Mouse (Mus musculus) megakaryocyte-erythroid progenitor cell, adult 5-6 weeks (primary cell): Measurements from ENCODE around the gene Rln3. TPM values are rescaled to one million over a fixed set of nuclear protein-coding genes. Genes with fewer than 3 reads are reported as not detected.

Experiments used
- ATAC-seq: replicated peaks from 2 replicates; pipeline ENCODE4 v1.8.0; 2016; ENCODE audit warnings: mild to moderate bottlenecking, inconsistent platforms; ENCODE audit not compliant: severe bottlenecking, poor library complexity, low FRiP score, low TSS enrichment
- total RNA-seq, 2 experiments: library from RNA; stranded (forward) in 1 of 2; stranded (reverse) in 1 of 2; fragments of 200-1000, 215-1000 nt in 1 of 2; fragments of >200 nt in 1 of 2; fragmentation: Nextera tagmentation in 1 of 2; gene quantifications; 2 replicates each; pipeline ENCODE4 v1.2.3; 2014 to 2017

Rln3 gene
- total RNA-seq (2014; fragmentation: Nextera tagmentation) (not detected in 2 replicates), total RNA-seq (2017) (not detected in 2 replicates)

GRCm38 (mm10) chr8:84044900-84045299 lies at the start of gene Rln3:
Rln3 (minus strand) TSS chr8:84045000.
- 0 out of 2 replicates have a peak, but pooled peaks have one; percentile 17 for ATAC-seq

- ATAC-seq: no peak
These were observed 45.8 kb upstream of the Rln3 start for GRCm38 (mm10) chr8:84090585-84090984.

GRCm38 (mm10) chr8:84089277-84089676 lies 44.5 kb upstream of the Rln3 start:
- ATAC-seq: no peak

DNA sequence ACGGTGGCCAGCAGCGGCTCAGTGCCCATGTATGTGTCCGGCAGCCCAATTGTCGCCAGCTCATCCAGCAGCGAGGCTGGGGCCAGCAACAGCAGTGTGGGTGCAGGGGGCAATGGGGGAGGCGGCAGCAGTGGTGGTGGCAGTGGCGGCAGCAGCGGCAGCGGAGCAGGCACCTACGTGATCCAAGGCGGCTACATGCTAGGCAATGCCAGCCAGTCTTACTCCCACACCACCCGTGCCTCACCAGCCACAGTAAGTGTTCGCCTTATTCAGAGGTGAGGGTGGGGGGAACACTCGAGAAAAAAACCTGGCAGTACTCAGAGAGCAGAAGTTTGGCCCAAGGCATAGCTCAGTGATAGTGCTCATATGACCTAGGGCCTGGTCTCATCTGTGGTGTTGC lies 43.0 kb upstream of the Rln3 start:
- ATAC-seq: no peak

DNA sequence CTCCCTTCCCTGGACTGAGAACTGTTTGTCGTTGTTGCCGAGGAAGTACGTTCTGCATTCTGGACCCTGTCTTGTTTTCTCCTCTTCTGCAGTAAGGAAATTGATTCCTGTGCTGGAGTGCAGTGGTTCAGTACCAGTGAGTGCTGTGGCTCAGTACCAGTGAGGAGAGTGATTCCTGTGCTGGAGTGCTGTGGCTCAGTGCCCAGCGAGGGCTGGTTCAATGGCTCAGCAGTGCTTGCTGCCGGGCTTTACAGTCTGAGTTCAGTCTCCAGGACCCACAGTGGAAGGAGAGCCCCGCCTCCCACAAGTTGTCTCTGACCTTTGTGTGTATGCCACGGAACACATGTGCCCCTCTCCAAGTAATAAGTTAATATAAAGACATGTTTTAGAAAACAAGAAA lies 42.4 kb upstream of the Rln3 start:
- ATAC-seq: no peak

GRCm38 (mm10) chr8:84084341-84085115 lies 39.7 kb upstream of the Rln3 start:
- ATAC-seq: no peak

- ATAC-seq: no peak
These were observed 39.0 kb upstream of the Rln3 start for GRCm38 (mm10) chr8:84083829-84084241.

GRCm38 (mm10) chr8:84079206-84079605 lies 34.4 kb upstream of the Rln3 start:
- no peak for ATAC-seq

DNA sequence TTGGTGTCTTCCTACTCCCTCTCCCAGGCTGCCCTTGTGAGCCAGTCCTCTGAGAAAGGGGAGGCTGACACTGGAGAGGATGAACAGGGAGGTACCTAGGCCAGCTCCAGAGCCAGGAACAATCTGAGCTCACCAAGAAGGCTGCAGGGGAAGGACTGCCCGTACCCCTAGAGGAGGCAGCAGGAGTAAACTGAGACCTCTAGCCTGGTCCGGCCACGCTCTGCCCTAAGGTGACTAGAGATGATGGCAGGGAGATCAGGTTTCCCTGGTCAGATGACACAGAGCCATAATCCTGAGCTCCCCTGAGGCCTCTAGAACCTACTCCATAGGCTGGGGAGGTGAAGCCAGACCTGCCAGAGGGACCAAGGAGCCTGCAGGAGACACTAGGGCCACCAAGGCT lies 32.0 kb upstream of the Rln3 start:
- ATAC-seq: no peak

GRCm38 (mm10) chr8:84076412-84076811 lies 31.6 kb upstream of the Rln3 start:
- 0 out of 2 replicates have a peak, but pooled peaks have one; percentile 56 for ATAC-seq

DNA sequence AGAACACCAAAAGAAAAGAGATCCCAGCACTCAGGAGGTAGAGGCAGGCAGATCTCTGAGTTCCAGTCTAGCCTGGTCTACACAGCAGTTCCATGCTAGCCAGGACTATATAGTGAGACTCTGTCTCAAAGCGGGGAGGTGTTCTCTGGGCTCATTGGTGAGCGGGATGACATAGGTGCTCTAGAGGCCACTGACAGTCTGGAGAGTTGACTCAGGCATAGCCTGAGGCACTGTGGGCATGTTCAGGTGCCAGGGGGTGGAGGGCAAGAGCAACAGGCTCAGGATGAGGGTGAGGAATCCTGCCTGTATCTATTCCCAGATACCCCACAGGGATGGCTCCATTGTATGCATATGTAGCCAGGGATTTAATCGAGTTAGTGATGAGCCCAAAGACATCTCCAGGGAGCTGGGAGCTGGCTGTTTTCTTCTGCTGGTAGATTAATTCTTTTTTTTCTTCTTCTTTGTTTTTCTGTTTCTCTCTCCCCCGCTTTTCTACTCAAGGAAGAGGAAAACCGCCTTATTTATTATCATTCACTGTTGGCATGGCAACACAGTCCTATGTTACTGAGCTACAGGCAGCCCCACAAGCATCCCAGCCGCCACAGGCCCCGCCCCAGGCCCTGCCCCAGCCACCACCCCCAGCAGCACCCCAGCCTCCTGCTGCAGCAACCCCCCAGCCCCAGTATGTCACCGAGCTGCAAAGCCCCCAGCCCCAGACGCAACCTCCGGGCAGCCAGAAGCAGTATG lies 28.6 kb upstream of the Rln3 start:
- no peak for ATAC-seq

DNA sequence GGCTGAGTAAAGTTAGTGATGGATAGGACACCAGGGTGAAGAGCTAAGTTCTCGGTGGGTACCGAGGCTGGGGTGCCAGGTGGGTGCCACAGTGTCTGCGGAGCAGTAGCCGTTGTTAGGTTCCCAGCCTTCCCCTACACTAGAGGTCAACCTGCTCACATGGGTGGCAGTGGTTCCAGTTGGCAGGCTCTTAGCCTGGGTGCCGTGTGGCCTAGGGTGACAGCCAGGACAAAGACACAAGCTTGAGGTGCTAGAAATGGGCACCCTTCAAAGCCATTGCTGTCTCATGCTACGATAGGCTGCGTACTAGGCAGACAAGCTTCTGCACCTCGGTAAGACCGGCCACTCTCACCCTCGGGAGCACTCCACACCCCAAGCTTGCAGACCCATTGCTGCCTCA lies 27.5 kb upstream of the Rln3 start:
- no peak for ATAC-seq

- ATAC-seq: no peak
These were observed 27.1 kb upstream of the Rln3 start for GRCm38 (mm10) chr8:84071921-84072320.

GRCm38 (mm10) chr8:84070667-84071066 lies 25.9 kb upstream of the Rln3 start:
- no peak for ATAC-seq

DNA sequence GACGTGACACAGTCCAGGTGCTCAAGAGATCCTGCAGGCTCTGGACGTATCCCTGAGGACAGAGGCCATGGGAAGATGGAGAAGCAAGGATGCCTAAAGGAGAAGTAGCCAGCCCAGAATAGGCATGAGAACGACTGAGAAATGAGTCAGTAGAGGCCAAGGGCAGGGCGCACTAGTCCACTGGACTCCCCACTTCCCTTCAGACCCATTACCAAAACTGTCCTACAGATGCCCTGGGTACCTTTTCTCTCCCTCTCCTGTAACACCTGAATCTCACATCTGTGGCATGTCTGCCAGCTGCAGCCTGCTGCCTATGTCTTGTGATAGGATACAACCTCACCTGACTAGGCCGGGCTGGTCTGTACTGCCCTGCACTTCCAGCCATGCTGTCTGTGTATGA lies 25.4 kb upstream of the Rln3 start:
- ATAC-seq: no peak

GRCm38 (mm10) chr8:84069750-84070149 lies 24.9 kb upstream of the Rln3 start:
- no peak for ATAC-seq

- no peak for ATAC-seq
These were observed 24.4 kb upstream of the Rln3 start for GRCm38 (mm10) chr8:84069169-84069568.

GRCm38 (mm10) chr8:84068316-84069035 lies 23.7 kb upstream of the Rln3 start:
- ATAC-seq: no peak

- ATAC-seq: no peak
These were observed 23.1 kb upstream of the Rln3 start for GRCm38 (mm10) chr8:84067911-84068310.

DNA sequence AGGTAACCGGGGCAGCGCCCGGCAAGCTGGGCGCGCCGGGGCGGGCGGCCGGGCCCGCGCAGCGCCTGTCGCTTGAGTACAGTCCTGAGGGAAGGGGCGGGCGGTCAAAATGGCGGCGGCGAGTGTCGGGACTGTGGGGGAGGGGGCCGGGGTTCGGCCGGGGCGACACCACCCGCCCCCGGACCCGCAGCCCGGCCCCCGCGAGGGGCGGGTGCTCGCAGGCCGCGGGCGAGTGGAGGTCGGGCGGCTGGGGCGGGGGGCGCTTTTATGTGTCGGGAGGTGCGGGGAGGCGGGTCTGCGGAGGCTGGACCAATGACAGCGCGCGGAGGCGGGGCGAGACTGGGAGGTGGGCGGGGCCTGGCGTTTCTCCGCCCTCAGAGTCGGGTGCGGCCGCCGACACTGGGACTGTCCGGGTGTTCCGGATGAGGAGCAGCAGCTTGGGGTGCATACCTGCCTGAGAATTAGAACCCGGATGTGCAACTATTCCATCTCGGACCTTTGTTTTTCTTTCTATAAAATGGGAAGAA lies 22.3 kb upstream of the Rln3 start:
- ATAC-seq: peak; percentile 66
